8 mouse cellular contexts compared by ENCODE assay signal in the genomic region with DNA sequence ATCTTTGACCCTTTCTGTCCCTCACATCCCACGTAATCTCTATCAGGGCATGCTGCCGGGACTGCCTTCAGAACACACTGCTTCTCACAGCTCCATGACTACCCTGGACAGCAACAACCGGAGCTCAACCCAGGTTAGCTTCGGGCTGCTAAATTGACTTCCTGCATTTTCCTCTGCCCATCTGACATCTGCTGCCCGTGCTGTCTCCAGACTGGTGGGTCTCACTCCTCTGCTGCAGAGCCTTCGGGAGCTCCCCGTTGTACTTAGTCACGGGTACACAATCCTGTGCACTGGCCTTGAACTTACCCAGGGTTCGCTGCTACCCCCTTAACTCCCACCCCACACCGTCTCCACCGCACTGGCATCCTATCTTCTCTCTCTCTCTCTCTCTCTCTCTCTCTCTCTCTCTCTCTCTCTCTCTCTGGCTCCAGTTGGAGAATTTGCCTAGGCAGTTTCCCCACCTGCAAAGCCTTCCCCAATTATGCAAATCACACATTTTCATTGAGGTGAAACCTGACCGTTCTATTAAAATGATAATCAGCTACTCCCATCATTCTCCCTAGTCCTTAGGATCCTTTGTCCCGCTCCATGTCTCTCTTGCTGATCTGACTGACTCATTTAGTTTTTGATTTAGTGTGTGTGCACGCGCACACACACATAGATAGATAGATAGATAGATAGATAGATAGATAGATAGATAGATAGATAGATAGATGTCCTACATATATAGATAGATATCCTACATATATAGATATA.
A peak's percentile ranks its signal among the peaks of the same experiment; 100 is the strongest.
DNase-seq lines count a peak whose midpoint lies in the region; ATAC-seq and TF ChIP-seq lines count a peak whose summit lies in the region.

No protein-coding gene starts in this region.

- no peak for TF ChIP-seq POLR2A in cortical plate, adult 2 months (IDR thresholded peaks at IDR 0.05; ENCODE audit: extremely low read depth, insufficient read depth, low read length)

- peak; percentile 68; the same call in 1 of the 2 replicates for ATAC-seq in kidney, embryonic 14.5 days (ENCODE audit: low FRiP score, low TSS enrichment)
- ATAC-seq in megakaryocyte, adult 5-6 weeks (ENCODE audit: poor library complexity, severe bottlenecking), result no peak

- H3K4me1 ChIP-seq in kidney, embryonic 14.5 days (ENCODE audit: control insufficient read depth, insufficient read depth, low read length), result no peaks in the 10 kb centered on the region
- peaks cover 12% of the 10 kb centered on the region for H3K4me1 ChIP-seq in cortical plate, adult 2 months (ENCODE audit: control insufficient read depth, insufficient read depth, low read length)
- peaks cover 23% of the 10 kb centered on the region for H3K4me1 ChIP-seq in hindbrain, embryonic 10.5 days (replicated peaks)

- 9% methylated on average over 15 of the region's 15 CpGs for WGBS in kidney, embryonic 14.5 days
- whole genome bisulfite sequencing in hindbrain, embryonic 10.5 days, result 5% methylated on average over 15 of the region's 15 CpGs

- H3K9me3 ChIP-seq in kidney, embryonic 14.5 days (ENCODE audit: control insufficient read depth, low read length), result no peaks in the 10 kb centered on the region
- no peaks in the 10 kb centered on the region for H3K9me3 ChIP-seq in hindbrain, embryonic 10.5 days

- H3K4me2 ChIP-seq in kidney, embryonic 14.5 days (replicated peaks; ENCODE audit: low read depth, low read length), result no peak overlapping the region

- no peak for DNase-seq in kidney, adult 8-10 months
- DNase-seq in hindbrain, embryonic 10.5 days (ENCODE audit: low spot score), result peak; percentile 49
- peak; percentile 42 for DNase-seq in neural tube, embryonic 10.5 days (ENCODE audit: extremely low spot score, low spot score)
- DNase-seq in urinary bladder, postnatal 10 days (ENCODE audit: low spot score), result no peak
- no peak for DNase-seq in cerebellum, adult 18-20 months

- no peaks in the 10 kb centered on the region for H3K36me3 ChIP-seq in kidney, embryonic 14.5 days (ENCODE audit: control insufficient read depth, insufficient read depth, low read length)
- H3K36me3 ChIP-seq in hindbrain, embryonic 10.5 days, result no peaks in the 10 kb centered on the region

- TF ChIP-seq CTCF in cortical plate, adult 2 months (IDR thresholded peaks at IDR 0.05; ENCODE audit: extremely low read depth, insufficient read depth, low read length), result no peak

- no peak overlapping the region for H3K9ac ChIP-seq in kidney, embryonic 14.5 days (ENCODE audit: low read depth, low read length)

- H3K27ac ChIP-seq in kidney, embryonic 14.5 days (ENCODE audit: low read depth, low read length), result no peak overlapping the region
- H3K27ac ChIP-seq in cortical plate, adult 2 months (ENCODE audit: insufficient read depth, low read length), result 0 out of 2 replicates have a peak overlapping the region, but pooled peaks have one; percentile 51
- no peak overlapping the region for H3K27ac ChIP-seq in hindbrain, embryonic 10.5 days

- H3K27me3 ChIP-seq in kidney, embryonic 14.5 days (ENCODE audit: control insufficient read depth, insufficient read depth, low read length), result no peaks in the 10 kb centered on the region
- H3K27me3 ChIP-seq in hindbrain, embryonic 10.5 days (ENCODE audit: insufficient read depth, poor library complexity, severe bottlenecking), result peaks cover 8% of the 10 kb centered on the region; the same call in 1 of the 2 replicates

- no peak overlapping the region for H3K4me3 ChIP-seq in kidney, embryonic 14.5 days (ENCODE audit: low read length)
- no peak overlapping the region for H3K4me3 ChIP-seq in cortical plate, adult 2 months (ENCODE audit: insufficient read depth, low read length)
- peak overlapping the region; percentile 36 for H3K4me3 ChIP-seq in hindbrain, embryonic 10.5 days

Comparison
In these comparisons a context has a peak if more than half of its experiments do, and no peak if none do; other contexts are left out.
1. DNase-seq: peak in hindbrain, embryonic 10.5 days (single experiment) and neural tube, embryonic 10.5 days (single experiment); none in kidney, adult 8-10 months (0 of 2), urinary bladder, postnatal 10 days (single experiment) and cerebellum, adult 18-20 months (0 of 2).